Mouse (Mus musculus) embryonic facial prominence, embryonic 15.5 days (tissue): Measurements from ENCODE around the gene Ncoa7. TPM values are rescaled to one million over a fixed set of nuclear protein-coding genes. Genes with fewer than 3 reads are reported as not detected.
"Not testable (repeated sequence)": the region's sequence is repeated elsewhere in the genome, so short reads cannot be mapped to it uniquely, and the experiment has no call there.

ENCODE experiments used
- ATAC-seq: fragments of 200-750 bp; cut with Nextera tagmentation; 2 replicates; pipeline ENCODE4 v1.8.0; 2017; ENCODE audit warnings: low read depth, moderate TSS enrichment; ENCODE audit not compliant: insufficient number of reproducible peaks, low FRiP score, low TSS enrichment
- H3K27ac ChIP-seq: fragments of 300-500 bp; sonication (generic); replicated peaks from 2 replicates; pipeline ENCODE4 v1.5.1; 2015; ENCODE audit warnings: mild to moderate bottlenecking, inconsistent platforms
- H3K27me3 ChIP-seq: fragments of 300-500 bp; sonication (generic); 2 replicates; pipeline ENCODE4 v1.6.1; 2015; ENCODE audit warnings: inconsistent platforms
- H3K36me3 ChIP-seq: fragments of 300-500 bp; sonication (generic); 2 replicates; pipeline ENCODE4 v1.6.1; 2015; ENCODE audit warnings: mild to moderate bottlenecking, inconsistent platforms
- H3K4me1 ChIP-seq: fragments of 300-500 bp; sonication (generic); 2 replicates; pipeline ENCODE4 v1.6.1; 2015; ENCODE audit warnings: inconsistent platforms
- H3K4me2 ChIP-seq: fragments of 300-500 bp; sonication (generic); replicated peaks from 2 replicates; pipeline ENCODE4 v1.6.1; 2015; ENCODE audit warnings: mild to moderate bottlenecking, inconsistent platforms
- H3K4me3 ChIP-seq: fragments of 300-500 bp; sonication (generic); replicated peaks from 2 replicates; pipeline ENCODE4 v1.5.1; 2015; ENCODE audit warnings: mild to moderate bottlenecking, inconsistent platforms
- H3K9ac ChIP-seq: fragments of 300-500 bp; sonication (generic); 2 replicates; pipeline ENCODE4 v1.6.1; 2015; ENCODE audit warnings: inconsistent platforms
- H3K9me3 ChIP-seq: fragments of 300-500 bp; sonication (generic); replicated peaks from 2 replicates; pipeline ENCODE4 v1.6.1; 2016; ENCODE audit warnings: inconsistent platforms
- WGBS: fragments of 180-500 bp; shearing (Covaris S2); methylation state at CpG from one replicate; pipeline ENCODE4 v1.1.7; 2015; 5-methylcytosine and 5-hydroxymethylcytosine counted together
- polyA plus RNA-seq: library from polyadenylated mRNA; unstranded; fragments of >200 nt; fragmentation: Nextera tagmentation; extraction: Ambion mirVana; gene quantifications from 2 replicates; pipeline ENCODE4 v1.2.1, GENCODE M21; 2015

Ncoa7 gene
- polyA plus RNA-seq, 1 experiment from 2014 or later: 8.8 TPM

DNA sequence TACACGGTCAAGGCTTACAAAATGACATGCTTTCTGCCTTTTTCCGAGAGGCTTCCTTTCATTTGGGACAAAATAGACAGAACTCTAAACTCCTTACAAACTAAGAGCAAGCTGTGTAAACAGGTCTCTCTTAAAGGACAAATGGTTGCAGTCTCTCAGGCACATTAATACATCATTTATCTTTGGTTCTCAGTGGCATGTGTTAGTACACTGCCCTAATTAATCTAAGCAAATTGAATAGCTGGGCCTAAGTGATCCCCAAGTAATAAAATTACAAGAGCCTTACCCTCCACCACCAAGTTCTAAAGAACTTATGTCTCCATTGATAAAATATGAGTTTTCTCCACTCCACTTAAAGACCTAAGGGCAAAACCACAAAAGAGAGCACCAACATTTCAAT, 155.4 kb downstream of the Ncoa7 start:
- no peaks in the 10 kb centered on the region for H3K9me3 ChIP-seq
- no peak overlapping the region for H3K4me2 ChIP-seq
- H3K36me3 ChIP-seq: peaks cover 5% of the 10 kb centered on the region; the same call in 1 of the 2 replicates
- H3K4me1 ChIP-seq: no peaks in the 10 kb centered on the region
- no peak overlapping the region for H3K4me3 ChIP-seq
- ATAC-seq: no peak
- WGBS: 61% methylated on average over 2 of the region's 2 CpGs
- H3K27me3 ChIP-seq: no peaks in the 10 kb centered on the region
- H3K27ac ChIP-seq: no peak overlapping the region
- no peak overlapping the region for H3K9ac ChIP-seq

DNA sequence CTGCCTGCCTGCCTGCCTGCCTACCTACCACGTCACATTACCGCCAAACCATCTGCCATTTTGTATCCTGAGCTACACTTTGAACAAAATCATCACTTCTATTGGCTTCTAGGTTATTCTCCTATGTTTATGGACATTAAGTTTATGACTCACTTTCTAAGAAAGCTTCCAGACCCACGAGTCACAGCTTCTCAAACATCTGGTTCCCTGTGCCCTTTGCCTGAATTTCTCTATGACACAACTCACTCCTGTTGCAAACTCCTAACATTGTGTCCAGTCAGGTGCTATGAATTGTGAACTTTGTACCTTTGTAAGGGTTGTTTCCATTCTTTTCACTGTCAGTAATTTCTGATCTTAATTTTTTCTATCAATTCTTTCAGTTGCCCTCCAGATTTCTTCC, 164.9 kb downstream of the Ncoa7 start:
- Histone ChIP-seq H3K4me2 (no peak overlapping the region), H3K9ac (no peak overlapping the region), H3K36me3 (no peaks in the 10 kb centered on the region), H3K27me3 (no peaks in the 10 kb centered on the region), H3K4me1 (no peaks in the 10 kb centered on the region), H3K9me3 (no peaks in the 10 kb centered on the region), H3K4me3 (no peak overlapping the region), H3K27ac (no peak overlapping the region)
- 81% methylated on average over 3 of the region's 3 CpGs for WGBS
- ATAC-seq: no peak

DNA sequence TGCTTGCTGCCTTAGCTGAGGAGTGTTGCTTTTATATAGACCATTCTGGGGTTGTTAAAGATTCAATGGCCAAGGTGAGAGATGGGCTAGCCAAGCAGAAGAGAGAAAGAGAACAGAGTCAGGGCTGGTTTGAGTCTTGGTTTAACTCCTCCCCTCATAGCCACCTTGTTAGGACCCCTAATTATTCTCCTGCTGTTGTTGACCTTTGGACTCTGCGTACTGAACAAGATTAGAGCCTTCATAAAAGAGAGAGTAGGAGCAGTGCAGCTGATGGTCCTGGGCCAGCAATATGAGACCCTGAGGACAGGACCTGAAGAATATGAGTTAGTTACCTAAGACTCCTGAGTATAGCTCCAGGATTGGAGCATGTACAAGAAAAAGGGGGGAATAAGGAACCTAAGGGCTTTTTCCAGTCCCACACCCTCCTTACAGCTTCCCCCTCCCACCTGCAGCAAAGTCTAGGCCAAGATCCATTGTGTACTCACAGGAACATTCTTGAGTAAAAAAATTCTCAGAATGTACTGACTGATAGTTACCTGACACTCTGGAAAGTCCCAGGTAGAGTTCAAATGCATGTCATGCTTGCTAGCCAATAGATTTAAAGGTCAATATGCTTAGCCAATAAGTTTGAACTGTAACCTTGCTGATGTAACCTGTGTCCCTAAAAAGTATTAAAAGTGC, 166.5 kb downstream of the Ncoa7 start:
- H3K4me2 ChIP-seq, H3K9me3 ChIP-seq, ATAC-seq, H3K4me3 ChIP-seq, H3K36me3 ChIP-seq, H3K9ac ChIP-seq, H3K27me3 ChIP-seq, H3K4me1 ChIP-seq, H3K27ac ChIP-seq: not testable (repeated sequence)
- WGBS: 83% methylated on average over 1 of the region's 1 CpGs

DNA sequence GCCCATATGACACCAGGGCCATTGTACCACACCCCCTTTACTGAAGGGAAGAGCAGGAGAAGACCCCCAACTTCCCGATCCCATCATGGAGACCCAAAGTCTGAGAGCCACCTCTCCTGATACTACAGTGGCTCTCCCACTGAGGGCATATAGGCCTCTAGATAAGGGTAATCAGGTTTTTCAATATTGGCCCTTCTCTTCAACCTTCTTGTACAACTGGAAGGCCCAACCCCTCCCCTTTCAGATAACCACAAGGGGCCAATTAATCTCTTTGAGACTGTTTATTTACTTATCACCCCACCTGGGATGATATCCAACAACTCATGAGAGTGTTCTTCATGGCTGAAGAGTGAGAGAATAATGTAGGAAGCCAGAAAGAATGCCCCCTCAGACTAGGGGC, 170.4 kb downstream of the Ncoa7 start:
- H3K4me2 ChIP-seq: no peak overlapping the region
- no peaks in the 10 kb centered on the region for H3K9me3 ChIP-seq
- ATAC-seq: no peak
- H3K4me1 ChIP-seq: no peaks in the 10 kb centered on the region
- no peak overlapping the region for H3K4me3 ChIP-seq
- no peak overlapping the region for H3K27ac ChIP-seq
- no peaks in the 10 kb centered on the region for H3K36me3 ChIP-seq
- H3K27me3 ChIP-seq: no peaks in the 10 kb centered on the region
- H3K9ac ChIP-seq: no peak overlapping the region
- WGBS: 93% methylated on average over 1 of the region's 1 CpGs

DNA sequence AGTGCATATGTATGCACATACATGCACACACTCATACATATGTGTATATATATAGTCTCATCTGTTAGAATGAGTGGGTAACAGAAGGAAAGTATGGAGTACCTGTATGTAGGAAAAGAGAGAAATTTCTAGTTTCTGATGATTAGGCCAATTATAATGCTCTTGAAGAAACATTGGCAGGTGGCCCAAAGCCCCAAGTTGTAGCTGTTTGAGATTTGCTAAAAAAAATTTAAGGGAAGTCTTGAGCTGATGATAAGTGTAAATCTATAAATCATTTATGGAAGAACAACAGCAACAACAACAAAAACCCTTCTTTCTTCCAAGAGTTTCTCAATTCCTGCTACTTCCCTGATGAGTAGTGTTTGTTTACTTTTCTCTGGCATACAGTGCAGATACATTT, 173.1 kb downstream of the Ncoa7 start:
- Histone ChIP-seq H3K36me3 (no peaks in the 10 kb centered on the region), H3K4me1 (no peaks in the 10 kb centered on the region), H3K27ac (no peak overlapping the region), H3K4me3 (no peak overlapping the region), H3K9ac (no peak overlapping the region), H3K9me3 (no peaks in the 10 kb centered on the region), H3K27me3 (no peaks in the 10 kb centered on the region), H3K4me2 (no peak overlapping the region)
- no peak for ATAC-seq

DNA sequence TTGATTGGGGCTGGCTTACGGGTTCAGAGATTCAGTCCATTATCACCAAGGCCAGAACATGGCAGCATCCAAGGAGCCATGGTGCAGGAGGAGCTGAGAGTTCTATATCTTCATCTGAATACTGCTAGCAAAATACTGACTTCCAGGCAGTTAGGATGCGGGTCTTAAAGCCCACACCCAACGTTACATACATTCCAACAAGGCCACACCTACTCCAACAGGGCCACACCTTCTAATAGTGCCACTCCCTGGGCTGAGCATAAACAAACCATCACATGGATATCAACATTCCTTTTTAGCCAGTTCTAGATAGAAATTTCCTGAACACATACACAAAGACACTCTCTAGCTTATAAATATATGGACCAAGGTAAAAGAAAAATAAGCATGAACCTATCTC, 173.6 kb downstream of the Ncoa7 start, which contains the start of gene Hint3:
Gene Hint3, minus strand, starts transcription at position 120 of the 400 bp plus-strand sequence.
- Histone ChIP-seq H3K4me3 (no peak within 1 kb of the TSS), H3K9me3 (no peaks in the 10 kb centered on the region), H3K36me3 (no peaks in the 10 kb centered on the region), H3K27me3 (no peaks in the 10 kb centered on the region), H3K9ac (no peak within 1 kb of the TSS), H3K27ac (no peak within 1 kb of the TSS), H3K4me2 (no peak within 1 kb of the TSS), H3K4me1 (no peaks in the 10 kb centered on the region)
- no peak for ATAC-seq
- WGBS: 71% methylated on average over 3 of the region's 3 CpGs

DNA sequence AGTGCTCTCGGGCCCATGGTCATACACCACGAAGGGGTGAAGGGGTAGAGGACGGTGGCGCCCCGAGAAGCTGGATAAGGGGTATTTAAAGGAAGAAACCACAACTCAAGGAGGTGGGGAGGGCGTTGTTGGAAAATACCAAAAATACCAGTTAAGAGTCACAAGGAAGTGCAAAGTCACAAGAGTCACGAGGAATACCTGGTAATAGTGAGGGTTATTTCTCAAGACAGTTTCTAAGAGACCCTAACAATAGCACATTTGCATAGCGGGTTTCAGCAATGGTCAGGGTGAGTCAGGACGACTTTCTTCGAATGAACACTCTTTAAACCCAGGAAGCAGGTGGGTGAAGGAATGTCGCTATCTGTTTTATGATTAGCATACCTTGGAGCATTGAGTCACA, 174.7 kb downstream of the Ncoa7 start:
- not testable (repeated sequence) for H3K4me3 ChIP-seq, H3K4me2 ChIP-seq, H3K9me3 ChIP-seq, H3K9ac ChIP-seq, H3K27ac ChIP-seq, ATAC-seq, H3K4me1 ChIP-seq, H3K36me3 ChIP-seq, H3K27me3 ChIP-seq
- 91% methylated on average over 11 of the region's 11 CpGs for WGBS

DNA sequence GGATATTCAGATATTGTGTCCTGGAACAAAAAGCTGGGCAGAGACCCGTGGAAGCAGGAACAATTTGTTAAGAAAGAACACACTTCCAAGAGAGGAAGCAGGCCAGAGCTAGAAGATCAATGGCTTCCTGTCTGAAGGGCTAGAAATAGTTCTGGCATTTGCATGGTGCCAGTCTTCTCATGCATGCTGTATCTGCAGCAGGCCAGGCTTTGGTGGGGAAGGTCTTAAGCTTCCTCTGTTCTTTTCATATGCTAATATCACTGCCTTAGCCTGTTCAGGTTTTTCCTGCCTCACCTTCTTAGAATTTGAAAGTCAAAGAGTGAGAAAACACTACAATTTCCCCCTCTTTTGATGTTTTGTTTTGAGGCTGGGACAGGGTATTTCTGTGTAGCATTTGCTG, 175.6 kb downstream of the Ncoa7 start:
- H3K27me3 ChIP-seq: no peaks in the 10 kb centered on the region
- H3K27ac ChIP-seq: no peak overlapping the region
- no peaks in the 10 kb centered on the region for H3K4me1 ChIP-seq
- no peak overlapping the region for H3K4me2 ChIP-seq
- no peaks in the 10 kb centered on the region for H3K9me3 ChIP-seq
- 37% methylated on average over 1 of the region's 1 CpGs for WGBS
- H3K9ac ChIP-seq: no peak overlapping the region
- no peaks in the 10 kb centered on the region for H3K36me3 ChIP-seq
- H3K4me3 ChIP-seq: no peak overlapping the region
- no peak for ATAC-seq

DNA sequence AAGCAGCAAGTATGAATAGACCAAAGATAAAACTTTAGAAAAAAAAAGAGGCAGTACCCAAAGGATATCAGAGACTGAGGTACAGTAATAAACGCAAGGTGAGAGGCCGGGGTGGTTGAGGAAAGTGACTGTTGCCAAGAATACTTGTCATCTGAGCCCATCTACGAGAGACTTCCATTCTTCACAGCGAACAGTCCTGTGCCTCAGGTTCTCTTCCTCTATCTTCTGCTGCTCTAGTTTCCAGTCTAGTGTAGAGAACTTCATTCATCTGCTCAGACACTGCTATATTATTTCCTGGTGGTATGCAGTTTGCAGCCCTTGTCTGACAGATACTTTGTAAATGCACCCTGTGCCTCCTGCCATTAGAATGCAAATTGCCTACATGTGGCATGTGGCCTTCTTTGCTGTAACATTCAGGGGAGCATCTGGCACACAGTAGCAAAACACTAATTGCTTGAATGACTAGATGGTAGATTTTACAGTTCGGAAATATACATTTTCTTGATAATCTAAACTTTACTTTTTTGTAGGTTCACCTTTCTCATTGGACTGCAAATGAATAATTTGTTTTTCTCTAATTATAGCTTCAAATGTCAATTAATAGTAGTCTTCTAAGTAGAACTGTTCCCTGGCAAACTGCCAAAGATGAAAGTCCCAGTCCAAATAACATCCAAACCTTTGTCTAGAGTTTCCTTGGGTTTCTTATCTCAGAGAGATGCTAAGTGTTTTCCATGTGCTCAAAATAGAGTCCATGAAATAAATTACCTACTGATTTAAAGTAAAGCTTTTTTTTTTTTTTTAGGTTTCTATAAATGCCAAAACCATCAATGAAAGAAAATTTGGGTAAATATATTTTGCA, 178.7 kb downstream of the Ncoa7 start:
- no peak for ATAC-seq
- Histone ChIP-seq H3K36me3 (no peaks in the 10 kb centered on the region), H3K4me3 (no peak overlapping the region), H3K27me3 (no peaks in the 10 kb centered on the region), H3K4me2 (no peak overlapping the region), H3K9me3 (no peaks in the 10 kb centered on the region), H3K9ac (no peak overlapping the region), H3K27ac (no peak overlapping the region), H3K4me1 (no peaks in the 10 kb centered on the region)
- 51% methylated on average over 5 of the region's 5 CpGs for WGBS

DNA sequence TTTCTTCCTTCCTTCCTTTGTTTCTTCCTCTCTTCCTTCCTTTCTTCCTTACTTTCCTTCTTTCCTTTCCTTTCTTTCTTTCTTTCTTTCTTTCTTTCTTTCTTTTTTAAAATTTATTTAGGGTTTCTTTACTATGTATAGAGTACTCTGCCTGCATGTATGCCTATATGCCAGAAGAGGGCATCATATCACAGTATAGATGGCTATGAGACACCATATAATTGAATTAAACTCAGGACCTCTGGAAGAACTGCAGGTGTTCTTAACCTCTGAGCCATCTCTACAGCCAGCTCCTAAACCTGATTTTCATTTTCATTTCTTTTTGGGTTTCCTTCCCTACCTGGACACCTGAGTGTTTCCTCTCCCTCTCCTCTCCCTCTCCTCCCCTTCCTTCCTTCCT, 180.2 kb downstream of the Ncoa7 start:
- Histone ChIP-seq H3K27me3 (no peaks in the 10 kb centered on the region), H3K9ac (no peak overlapping the region), H3K9me3 (no peaks in the 10 kb centered on the region), H3K4me2 (no peak overlapping the region), H3K4me1 (no peaks in the 10 kb centered on the region), H3K4me3 (no peak overlapping the region), H3K27ac (no peak overlapping the region), H3K36me3 (no peaks in the 10 kb centered on the region)
- no peak for ATAC-seq

DNA sequence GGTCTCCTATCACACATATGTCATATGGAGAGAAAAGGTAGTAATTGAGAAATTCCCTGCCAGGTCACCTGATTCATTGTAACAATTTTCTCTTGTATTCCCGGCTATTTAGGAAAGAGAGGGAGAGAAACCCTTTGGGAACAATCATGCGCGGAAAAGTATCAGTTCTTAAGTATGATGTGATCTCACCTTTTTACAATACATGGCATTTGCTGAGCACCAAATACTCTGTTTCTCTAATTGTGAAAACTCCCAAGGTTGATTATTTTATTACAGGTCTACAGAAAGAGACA, 184.3 kb downstream of the Ncoa7 start:
- H3K27me3 ChIP-seq: no peaks in the 10 kb centered on the region
- no peaks in the 10 kb centered on the region for H3K36me3 ChIP-seq
- peak overlapping the region; percentile 97; the same call in 1 of the 2 replicates for H3K27ac ChIP-seq
- no peak for ATAC-seq
- 39% methylated on average over 3 of the region's 3 CpGs for WGBS
- H3K9ac ChIP-seq: 0 out of 2 replicates have a peak overlapping the region, but pooled peaks have one; percentile 57
- 0 out of 2 replicates have a peak, but pooled peaks cover 3% of the 10 kb centered on the region for H3K4me1 ChIP-seq
- H3K4me3 ChIP-seq: peak overlapping the region; percentile 62
- peak overlapping the region; percentile 71 for H3K4me2 ChIP-seq
- no peaks in the 10 kb centered on the region for H3K9me3 ChIP-seq
